ENCODE assay signal across 8 mouse cellular contexts in genomic region chr1:82290723-82291150, GRCm38 (mm10). TPM values are rescaled to one million over a fixed set of nuclear protein-coding genes. Genes with fewer than 3 reads are reported as not detected.
DNase-seq lines count a peak whose midpoint lies in the region.

No protein-coding gene starts in this region.

- intact Hi-C loops in left cerebral cortex, postnatal 10 days (cut with DNase I): loop anchor here (2.0 to 10.0 kb wide), 4 partner anchors 142 to 1466 kb away; no protein-coding TSS in a partner anchor

- WGBS in midbrain, embryonic 10.5 days: 0% methylated on average over 31 of the region's 31 CpGs

- peak overlapping the region; percentile 96 for H3K27ac ChIP-seq in midbrain, embryonic 10.5 days (replicated peaks)

- H3K36me3 ChIP-seq in midbrain, embryonic 10.5 days: peaks cover 28% of the 10 kb centered on the region
- H3K36me3 ChIP-seq in splenic B cell, adult 2 months (ENCODE audit: control insufficient read depth, insufficient read depth, low read length, poor library complexity, severe bottlenecking): no peaks in the 10 kb centered on the region

- DNase-seq in embryo, embryonic 10 days (ENCODE audit: low spot score): peak; percentile 84
- no peak for DNase-seq in embryo, embryonic 9.5 days (ENCODE audit: extremely low spot score)
- peak; percentile 85 to 86 for DNase-seq in cerebellum, postnatal 14 days
- DNase-seq in gastrocnemius, postnatal 10 days: peak; percentile 86
- DNase-seq in induced T-regulatory cell, adult 2 months (ENCODE audit: low read depth): peak; percentile 18
- DNase-seq in left cerebral cortex, postnatal 10 days (ENCODE audit: extremely low spot score in 1 of 2, low spot score in 2 of 2): peak; percentile 82 to 88
- DNase-seq in midbrain, embryonic 10.5 days (ENCODE audit: low spot score): peak; percentile 87
- DNase-seq in splenic B cell, adult 2 months (ENCODE audit: low read depth, low spot score): peak; percentile 52

- peak overlapping the region; percentile 81 for H3K4me3 ChIP-seq in midbrain, embryonic 10.5 days

- peaks cover 66% of the 10 kb centered on the region for H3K4me1 ChIP-seq in midbrain, embryonic 10.5 days

- H3K9me3 ChIP-seq in midbrain, embryonic 10.5 days (replicated peaks): peaks cover 16% of the 10 kb centered on the region

- H3K27me3 ChIP-seq in midbrain, embryonic 10.5 days (ENCODE audit: low read depth, poor library complexity, severe bottlenecking): peaks cover 23% of the 10 kb centered on the region
- H3K27me3 ChIP-seq in splenic B cell, adult 2 months (ENCODE audit: control insufficient read depth, insufficient read depth, low read length, poor library complexity, severe bottlenecking): no peaks in the 10 kb centered on the region; the same call in 1 of the 2 replicates

RNA-seq across cellular contexts. Expression of gene Irs1, which starts 0.5 kb away (rescaled TPM):
- 10 to 100 TPM; 62.4 to 76.2 TPM for total RNA-seq in gastrocnemius, postnatal 10 days (2021)
- 10 to 100 TPM; 21.6 to 22.9 TPM for total RNA-seq in left cerebral cortex, postnatal 10 days (2021)
- 7.3 and 8.4 TPM in 2 replicates for polyA plus RNA-seq in midbrain, embryonic 10.5 days (2016; fragmentation: Nextera tagmentation; extraction: Ambion mirVana)

RNA-seq across cellular contexts. Expression of gene Rhbdd1, which starts 25.5 kb away (rescaled TPM):
- 10 to 100 TPM; 12.2 to 13.2 TPM for total RNA-seq in gastrocnemius, postnatal 10 days (2021)
- total RNA-seq in left cerebral cortex, postnatal 10 days (2021): 1 to 10 TPM; 4.9 to 5.1 TPM
- polyA plus RNA-seq in midbrain, embryonic 10.5 days (2016; fragmentation: Nextera tagmentation; extraction: Ambion mirVana): 8.8 and 9.9 TPM in 2 replicates

RNA-seq across cellular contexts. Expression of gene Gm9747, which starts 57.8 kb away (rescaled TPM):
- not detected for total RNA-seq in gastrocnemius, postnatal 10 days (2021)
- total RNA-seq in left cerebral cortex, postnatal 10 days (2021): not detected
- 21.8 and 22.8 TPM in 2 replicates for polyA plus RNA-seq in midbrain, embryonic 10.5 days (2016; fragmentation: Nextera tagmentation; extraction: Ambion mirVana)
